Mouse (Mus musculus) heart, postnatal 0 days (tissue): ENCODE data around the gene Upp2.

Experiments used
- CTCF ChIP-seq: IDR thresholded peaks from 2 replicates; pipeline ENCODE4 v1.5.1; 2016; ENCODE audit warnings: antibody characterized with exemption, control low read depth, low read depth
- EP300 ChIP-seq: IDR thresholded peaks from 2 replicates; pipeline ENCODE4 v1.6.1; 2016; ENCODE audit warnings: antibody characterized with exemption, low read depth

- TF ChIP-seq CTCF (no peak), EP300 (no peak)
These were observed 48.7 kb downstream of the Upp2 start for GRCm38 (mm10) chr2:58615766-58616165.
